ENCODE assay signal across 16 mouse cellular contexts in the genomic region with DNA sequence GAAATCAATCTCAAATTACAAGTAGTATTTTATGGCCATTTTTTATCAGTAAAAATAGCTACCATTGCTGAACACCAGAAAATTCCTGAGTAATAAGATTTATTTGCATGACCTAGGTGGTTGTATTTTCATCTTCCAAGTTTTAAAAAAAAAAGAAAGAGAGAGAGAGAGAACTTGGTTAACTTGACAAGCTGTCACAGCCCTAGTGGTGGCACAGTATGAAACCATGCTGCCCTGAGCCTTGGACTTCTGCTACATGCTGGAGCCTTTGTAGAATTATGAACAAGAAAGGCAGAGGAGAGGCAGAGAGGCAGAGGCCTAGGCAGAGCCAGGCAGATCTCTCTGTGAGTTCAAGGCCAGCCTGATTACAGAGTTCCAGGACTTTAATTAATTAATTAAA. TPM values are rescaled to one million over a fixed set of nuclear protein-coding genes. Genes with fewer than 3 reads are reported as not detected.
DNase-seq lines count a peak whose midpoint lies in the region; ATAC-seq and TF ChIP-seq lines count a peak whose summit lies in the region.
"Had no signal": no experiment of that assay in that cellular context is flagged by ENCODE, and none has a peak within 500 bp of the region (broad histone marks: within the 10 kb centered on the region; RNA-seq: fewer than 3 reads in every experiment).

No protein-coding gene starts in this region.

- TF ChIP-seq CTCF in layer of hippocampus, adult 2 months (conservative IDR thresholded peaks at IDR 0.05), result 0 out of 2 replicates have a peak, but pooled peaks have one; percentile 29
- TF ChIP-seq CTCF in bone marrow, adult 2 months (IDR thresholded peaks at IDR 0.05; ENCODE audit: control insufficient read depth, insufficient read depth, low read length), result no peak

- H3K9ac ChIP-seq in hindbrain, embryonic 13.5 days, result no peak overlapping the region
- H3K9ac ChIP-seq in hindbrain, embryonic 11.5 days (ENCODE audit: low read depth, low read length), result no peak overlapping the region
- H3K9ac ChIP-seq in neural tube, embryonic 15.5 days (replicated peaks), result no peak overlapping the region
- H3K9ac ChIP-seq: embryonic facial prominence, embryonic 13.5 days; limb, embryonic 15.5 days had no signal

- TF ChIP-seq POLR2A in bone marrow, adult 2 months (IDR thresholded peaks at IDR 0.05; ENCODE audit: borderline replicate concordance, control insufficient read depth, low read depth, low read length), result no peak

- 0 out of 2 replicates have a peak, but pooled peaks have one; percentile 19 for ATAC-seq in megakaryocyte, adult 5-6 weeks (ENCODE audit: poor library complexity, severe bottlenecking)
- no peak for ATAC-seq in hindbrain, embryonic 13.5 days (ENCODE audit: low FRiP score)
- no peak for ATAC-seq in hindbrain, embryonic 11.5 days (ENCODE audit: low FRiP score)
- no peak for ATAC-seq in neural tube, embryonic 15.5 days (ENCODE audit: low FRiP score)
- ATAC-seq: hindbrain, embryonic 16.5 days had no signal

- H3K27me3 ChIP-seq in hindbrain, embryonic 13.5 days, result no peaks in the 10 kb centered on the region
- H3K27me3 ChIP-seq in hindbrain, embryonic 11.5 days (ENCODE audit: control insufficient read depth, insufficient read depth, low read length), result no peaks in the 10 kb centered on the region
- H3K27me3 ChIP-seq in neural tube, embryonic 15.5 days (replicated peaks), result no peaks in the 10 kb centered on the region
- H3K27me3 ChIP-seq: embryonic facial prominence, embryonic 13.5 days; limb, embryonic 15.5 days had no signal

- H3K36me3 ChIP-seq in hindbrain, embryonic 13.5 days, result no peaks in the 10 kb centered on the region
- H3K36me3 ChIP-seq in hindbrain, embryonic 11.5 days (ENCODE audit: control insufficient read depth, insufficient read depth, low read length), result no peaks in the 10 kb centered on the region
- H3K36me3 ChIP-seq in neural tube, embryonic 15.5 days, result 0 out of 2 replicates have a peak, but pooled peaks cover 5% of the 10 kb centered on the region
- H3K36me3 ChIP-seq: limb, embryonic 15.5 days had no signal

- H3K4me1 ChIP-seq in bone marrow, adult 2 months (ENCODE audit: control insufficient read depth, insufficient read depth, low read length), result peaks cover 5% of the 10 kb centered on the region; the same call in 1 of the 2 replicates
- H3K4me1 ChIP-seq in hindbrain, embryonic 13.5 days (replicated peaks), result no peaks in the 10 kb centered on the region
- no peaks in the 10 kb centered on the region for H3K4me1 ChIP-seq in hindbrain, embryonic 11.5 days (replicated peaks; ENCODE audit: control insufficient read depth, insufficient read depth, low read length)
- no peaks in the 10 kb centered on the region for H3K4me1 ChIP-seq in neural tube, embryonic 15.5 days
- H3K4me1 ChIP-seq: limb, embryonic 15.5 days had no signal

- no peak overlapping the region for H3K27ac ChIP-seq in layer of hippocampus, adult 2 months
- peak overlapping the region; percentile 77 for H3K27ac ChIP-seq in bone marrow, adult 2 months (ENCODE audit: control insufficient read depth, insufficient read depth, low read depth, low read length, poor library complexity)
- H3K27ac ChIP-seq in hindbrain, embryonic 13.5 days, result no peak overlapping the region
- H3K27ac ChIP-seq in hindbrain, embryonic 11.5 days (ENCODE audit: low read depth, low read length), result no peak overlapping the region
- no peak overlapping the region for H3K27ac ChIP-seq in neural tube, embryonic 15.5 days (replicated peaks)
- H3K27ac ChIP-seq: embryonic facial prominence, embryonic 13.5 days; limb, embryonic 15.5 days had no signal

- no peak overlapping the region for H3K4me3 ChIP-seq in layer of hippocampus, adult 2 months
- peak overlapping the region; percentile 82 for H3K4me3 ChIP-seq in bone marrow, adult 2 months (replicated peaks; ENCODE audit: control insufficient read depth, low read depth, low read length)
- H3K4me3 ChIP-seq in hindbrain, embryonic 13.5 days, result no peak overlapping the region
- H3K4me3 ChIP-seq in hindbrain, embryonic 11.5 days (ENCODE audit: low read depth, low read length), result no peak overlapping the region
- H3K4me3 ChIP-seq in neural tube, embryonic 15.5 days (replicated peaks), result no peak overlapping the region
- H3K4me3 ChIP-seq: embryonic facial prominence, embryonic 13.5 days; limb, embryonic 15.5 days had no signal

- no peaks in the 10 kb centered on the region for H3K9me3 ChIP-seq in hindbrain, embryonic 13.5 days
- no peaks in the 10 kb centered on the region for H3K9me3 ChIP-seq in hindbrain, embryonic 11.5 days (ENCODE audit: control insufficient read depth, low read length)
- no peaks in the 10 kb centered on the region for H3K9me3 ChIP-seq in neural tube, embryonic 15.5 days (replicated peaks)
- H3K9me3 ChIP-seq: embryonic facial prominence, embryonic 13.5 days; limb, embryonic 15.5 days had no signal

- DNase-seq in layer of hippocampus, adult 2 months (ENCODE audit: low spot score in 2 of 2), result no peak
- DNase-seq in layer of hippocampus, adult 9-10 months (ENCODE audit: low spot score), result no peak
- DNase-seq in 416B (ENCODE audit: low read depth), result peak; percentile 72
- DNase-seq in hindbrain, embryonic 11.5 days (ENCODE audit: low spot score), result no peak
- DNase-seq: adrenal gland, adult 2 months; cerebellum, postnatal 36 days; heart, postnatal 10 days; kidney, adult 9 months; lung, postnatal 36 days had no signal

- H3K4me2 ChIP-seq in hindbrain, embryonic 13.5 days, result no peak overlapping the region
- H3K4me2 ChIP-seq in hindbrain, embryonic 11.5 days (replicated peaks; ENCODE audit: low read depth, low read length), result no peak overlapping the region
- no peak overlapping the region for H3K4me2 ChIP-seq in neural tube, embryonic 15.5 days
- H3K4me2 ChIP-seq: embryonic facial prominence, embryonic 13.5 days; limb, embryonic 15.5 days had no signal

RNA-seq across cellular contexts. Expression of gene Evi2b, which starts 1.6 kb away (rescaled TPM):
- under 1 TPM; 0.37 to 0.38 TPM for total RNA-seq in layer of hippocampus, adult 2 months (2021)
- polyA plus RNA-seq in bone marrow, adult 2 months (2011; ENCODE audit: insufficient read depth, insufficient read length, low replicate concordance, missing spikeins), result 28.7 and 78.8 TPM in 2 replicates
- total RNA-seq in megakaryocyte, adult 5-6 weeks (2015), result 1,009 and 1,045 TPM in 2 replicates
- 207 and 252 TPM in 2 replicates for total RNA-seq in megakaryocyte, adult 5-6 weeks (2017)
- 0.14 TPM in 1 of 2 replicates, not detected in the other for polyA plus RNA-seq in hindbrain, embryonic 13.5 days (2015; fragmentation: Nextera tagmentation; extraction: Ambion mirVana)
- polyA plus RNA-seq in hindbrain, embryonic 11.5 days (2014; fragmentation: Nextera tagmentation; extraction: Ambion mirVana), result 0.20 and 1.1 TPM in 2 replicates
- 0.40 and 2.5 TPM in 2 replicates for polyA plus RNA-seq in neural tube, embryonic 15.5 days (2015; fragmentation: Nextera tagmentation; extraction: Ambion mirVana)
- polyA plus RNA-seq: hindbrain, embryonic 16.5 days had no signal

RNA-seq across cellular contexts. Expression of gene Evi2, which starts 8.5 kb away (rescaled TPM):
- total RNA-seq in layer of hippocampus, adult 2 months (2021), result not detected
- polyA plus RNA-seq in bone marrow, adult 2 months (2011; ENCODE audit: insufficient read depth, insufficient read length, low replicate concordance, missing spikeins), result 3.6 and 12.0 TPM in 2 replicates
- 115 and 116 TPM in 2 replicates for total RNA-seq in megakaryocyte, adult 5-6 weeks (2015)
- 21.3 and 21.8 TPM in 2 replicates for total RNA-seq in megakaryocyte, adult 5-6 weeks (2017)
- polyA plus RNA-seq in hindbrain, embryonic 13.5 days (2015; fragmentation: Nextera tagmentation; extraction: Ambion mirVana), result 0.75 and 0.79 TPM in 2 replicates
- 0.74 and 2.1 TPM in 2 replicates for polyA plus RNA-seq in hindbrain, embryonic 11.5 days (2014; fragmentation: Nextera tagmentation; extraction: Ambion mirVana)
- polyA plus RNA-seq in neural tube, embryonic 15.5 days (2015; fragmentation: Nextera tagmentation; extraction: Ambion mirVana), result 0.58 and 0.83 TPM in 2 replicates

RNA-seq across cellular contexts. Expression of gene Evi2a, which starts 8.5 kb away (rescaled TPM):
- 10 to 100 TPM; 17.3 to 21.2 TPM for total RNA-seq in layer of hippocampus, adult 2 months (2021)
- polyA plus RNA-seq in bone marrow, adult 2 months (2011; ENCODE audit: insufficient read depth, insufficient read length, low replicate concordance, missing spikeins), result 5.4 and 13.1 TPM in 2 replicates
- total RNA-seq in megakaryocyte, adult 5-6 weeks (2015), result 248 and 296 TPM in 2 replicates
- 242 and 257 TPM in 2 replicates for total RNA-seq in megakaryocyte, adult 5-6 weeks (2017)
- polyA plus RNA-seq in hindbrain, embryonic 13.5 days (2015; fragmentation: Nextera tagmentation; extraction: Ambion mirVana), result 4.3 and 4.7 TPM in 2 replicates
- 2.2 and 3.1 TPM in 2 replicates for polyA plus RNA-seq in hindbrain, embryonic 11.5 days (2014; fragmentation: Nextera tagmentation; extraction: Ambion mirVana)
- 2.8 and 5.5 TPM in 2 replicates for polyA plus RNA-seq in neural tube, embryonic 15.5 days (2015; fragmentation: Nextera tagmentation; extraction: Ambion mirVana)

RNA-seq across cellular contexts. Expression of gene Omg, which starts 18.0 kb away (rescaled TPM):
- 10 to 100 TPM; 86.0 to 89.5 TPM for total RNA-seq in layer of hippocampus, adult 2 months (2021)
- 0.43 and 1.6 TPM in 2 replicates for polyA plus RNA-seq in bone marrow, adult 2 months (2011; ENCODE audit: insufficient read depth, insufficient read length, low replicate concordance, missing spikeins)
- 2.8 and 3.4 TPM in 2 replicates for total RNA-seq in megakaryocyte, adult 5-6 weeks (2015)
- total RNA-seq in megakaryocyte, adult 5-6 weeks (2017), result 0.37 and 1.1 TPM in 2 replicates
- polyA plus RNA-seq in hindbrain, embryonic 13.5 days (2015; fragmentation: Nextera tagmentation; extraction: Ambion mirVana), result 1.3 and 2.1 TPM in 2 replicates
- 0.32 and 0.73 TPM in 2 replicates for polyA plus RNA-seq in hindbrain, embryonic 11.5 days (2014; fragmentation: Nextera tagmentation; extraction: Ambion mirVana)
- 12.6 and 14.5 TPM in 2 replicates for polyA plus RNA-seq in neural tube, embryonic 15.5 days (2015; fragmentation: Nextera tagmentation; extraction: Ambion mirVana)
- total RNA-seq: heart, postnatal 10 days had no signal
